Mouse (Mus musculus) gonadal fat pad, adult 2 months (tissue): ENCODE results near the gene Ipo4. TPM values are rescaled to one million over a fixed set of nuclear protein-coding genes. Genes with fewer than 3 reads are reported as not detected.

Experiments
- DNase-seq: peaks from one replicate; pipeline ENCODE4 v3.0.0-alpha.2; 2012; ENCODE audit warnings: low read depth
- polyA plus RNA-seq: library from polyadenylated mRNA; depleted of rRNA; stranded (reverse); fragments of >200 nt; gene quantifications from 2 replicates; pipeline ENCODE4 v1.2.3, GENCODE M21; 2012

The Ipo4 gene
- polyA plus RNA-seq, 1 experiment = 112 TPM

DNA sequence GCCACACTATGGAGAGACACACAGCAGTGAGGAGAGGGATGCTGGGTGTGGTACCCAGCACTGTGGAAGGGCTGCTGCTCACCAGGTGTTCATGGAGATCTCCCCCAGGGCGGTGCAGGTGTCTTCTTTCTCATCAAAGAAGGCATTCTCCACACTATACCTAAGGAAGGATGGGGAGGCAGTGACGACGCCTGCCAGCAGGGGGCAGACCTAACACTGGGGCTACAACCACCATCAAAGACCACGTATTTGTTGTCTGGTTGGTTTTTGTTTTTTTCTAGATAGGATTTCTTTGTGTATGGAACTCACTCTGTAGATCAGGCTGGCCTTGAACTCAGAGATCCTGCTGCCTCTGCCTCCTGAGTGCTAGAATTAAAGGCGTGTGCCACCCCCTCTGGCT, 6.4 kb downstream of the Ipo4 start:
- no peak for DNase-seq

DNA sequence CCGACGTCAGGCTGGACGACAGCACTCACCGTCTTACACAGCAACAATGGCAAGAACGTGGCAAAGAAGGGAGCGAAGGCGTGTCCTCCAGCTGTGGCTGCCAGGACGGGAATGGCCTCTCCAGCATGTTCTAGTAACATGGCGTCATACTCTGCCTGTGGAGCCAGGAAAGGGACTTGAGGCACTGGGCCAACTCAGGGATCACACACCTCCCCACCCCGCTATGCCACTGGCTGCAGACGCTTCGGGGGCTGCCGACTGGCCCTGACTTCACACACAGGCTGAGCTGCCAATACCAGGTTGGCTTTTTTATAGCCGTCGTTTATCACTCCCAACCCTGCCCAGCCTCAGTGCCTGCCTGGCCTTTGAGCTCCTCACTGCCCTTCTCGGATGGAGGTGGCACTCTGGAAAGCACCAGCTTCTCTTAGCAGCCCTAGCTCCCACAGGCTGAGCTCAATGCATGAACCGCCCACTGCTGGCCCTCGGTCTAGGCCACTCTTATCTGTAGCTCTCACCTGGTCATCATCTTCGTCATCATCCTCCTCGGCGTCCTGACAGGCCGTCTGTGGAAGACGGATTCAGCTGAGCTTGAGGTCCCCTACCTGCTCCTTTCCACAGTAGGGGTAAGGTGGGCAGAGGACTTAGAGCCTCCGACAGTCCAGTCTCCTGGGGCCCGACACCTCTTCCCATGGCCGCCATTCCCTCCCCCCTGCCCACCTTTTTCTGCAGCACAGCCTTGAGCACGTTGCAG, 7.5 kb downstream of the Ipo4 start:
- DNase-seq = no peak

DNA sequence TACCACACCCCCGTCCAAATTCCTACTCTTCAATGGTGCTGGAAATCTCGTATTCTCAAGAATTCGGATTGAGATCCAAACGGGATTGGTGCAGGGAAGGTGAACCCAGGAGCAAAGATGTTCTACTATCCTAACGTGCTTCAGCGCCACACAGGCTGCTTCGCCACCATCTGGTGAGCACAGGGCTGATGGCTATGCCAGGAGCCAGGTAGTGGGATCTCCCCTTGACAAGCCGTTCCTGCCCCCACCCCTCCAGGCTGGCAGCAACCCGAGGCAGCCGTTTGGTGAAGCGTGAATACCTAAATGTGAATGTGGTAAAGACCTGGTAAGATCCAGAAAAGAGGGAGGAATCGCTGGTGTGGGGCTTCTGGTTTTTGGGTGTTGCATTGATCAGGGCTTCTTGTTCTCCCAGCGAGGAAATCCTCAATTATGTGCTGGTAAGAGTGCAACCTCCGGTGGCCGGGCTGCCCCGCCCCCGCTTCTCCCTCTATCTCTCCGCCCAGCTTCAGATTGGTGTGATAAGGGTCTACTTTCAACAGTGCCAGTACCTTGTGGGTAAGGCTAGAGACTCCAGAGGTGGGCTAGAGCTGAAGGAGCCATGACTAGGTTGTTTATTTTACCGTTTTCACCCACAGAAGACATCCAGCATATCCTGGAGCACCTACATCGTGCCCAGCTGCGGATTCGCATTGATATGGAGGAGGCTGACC, 17.1 kb downstream of the Ipo4 start:
- no peak for DNase-seq

GRCm38 (mm10) chr14:55617822-55618221, 17.9 kb downstream of the Ipo4 start, which contains the start of gene Rec8:
Gene Rec8, plus strand, starts transcription at chr14:55618037.
- no peak for DNase-seq

DNA sequence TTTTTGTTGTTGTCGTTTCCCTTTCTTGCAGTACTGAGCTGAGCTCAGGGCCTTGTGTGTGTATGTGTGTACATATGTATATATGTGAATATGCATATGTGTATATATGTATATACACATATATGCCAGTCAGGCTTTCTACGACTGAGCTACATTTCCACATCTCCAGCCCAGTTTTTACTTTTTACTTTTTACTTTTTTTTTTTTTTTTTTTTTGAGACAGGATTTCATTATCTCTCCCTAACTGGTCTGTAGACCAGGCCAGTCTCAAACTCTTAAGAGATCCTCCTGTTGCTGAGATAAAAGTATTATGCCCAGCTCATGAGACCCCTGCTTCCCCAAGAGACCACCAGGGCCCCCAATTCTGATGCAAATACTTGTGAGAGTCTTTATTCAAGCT, 18.9 kb downstream of the Ipo4 start:
- no peak for DNase-seq

- no peak for DNase-seq
Measured at GRCm38 (mm10) chr14:55615876-55616275, 19.9 kb downstream of the Ipo4 start.

GRCm38 (mm10) chr14:55614565-55615178, 21.1 kb downstream of the Ipo4 start:
- no peak for DNase-seq

DNA sequence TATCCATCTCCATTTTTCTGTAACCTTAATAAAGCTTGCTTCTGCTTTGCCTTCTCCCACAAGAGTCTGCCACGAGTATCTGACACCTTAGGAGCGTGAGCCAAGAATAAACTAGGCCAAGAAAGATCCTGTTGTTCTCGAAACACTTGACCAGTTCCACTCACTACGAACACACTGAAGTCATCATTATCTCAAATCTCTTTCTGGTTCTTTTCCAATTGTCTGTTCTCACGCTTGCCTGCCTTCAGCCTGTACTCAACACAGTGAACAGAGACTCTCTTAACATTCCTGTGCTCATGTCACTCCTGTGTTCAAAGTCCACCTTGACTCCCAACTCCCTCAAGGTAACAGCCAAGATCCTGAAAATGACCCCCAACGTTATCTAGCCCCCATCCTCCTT, 22.4 kb downstream of the Ipo4 start:
- DNase-seq = no peak

- DNase-seq = no peak
Measured at GRCm38 (mm10) chr14:55608339-55608738, 27.4 kb downstream of the Ipo4 start.

DNA sequence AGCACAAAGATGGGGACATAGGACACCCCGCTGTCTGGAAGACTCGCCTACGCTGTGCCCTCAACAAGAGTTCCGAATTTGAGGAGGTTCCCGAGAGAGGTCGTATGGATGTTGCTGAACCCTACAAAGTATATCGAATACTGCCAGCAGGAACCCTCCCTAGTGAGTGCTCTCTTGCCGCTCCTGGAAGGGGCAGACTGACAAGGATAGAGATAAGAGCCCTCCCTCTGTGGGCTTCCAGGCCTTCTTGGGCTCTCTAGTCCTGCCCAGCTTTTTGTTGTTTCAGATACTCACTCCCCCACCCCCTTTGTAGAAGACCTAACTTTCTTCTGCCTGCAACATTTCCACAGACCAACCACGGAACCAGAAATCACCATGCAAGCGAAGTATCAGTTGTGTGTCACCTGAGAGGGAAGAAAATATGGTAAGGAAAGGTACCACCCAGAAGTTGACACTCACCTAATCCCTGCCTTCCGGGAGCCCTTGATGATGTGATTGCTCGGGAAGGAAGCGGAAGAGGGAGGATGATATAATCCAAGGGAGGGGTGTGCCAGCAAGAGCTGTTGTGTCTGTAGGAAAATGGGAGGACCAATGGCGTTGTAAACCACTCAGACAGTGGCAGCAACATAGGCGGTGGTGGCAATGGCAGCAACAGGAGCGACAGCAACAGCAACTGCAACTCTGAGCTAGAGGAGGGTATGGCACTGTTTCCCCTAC, 29.9 kb downstream of the Ipo4 start:
- no peak for DNase-seq

DNA sequence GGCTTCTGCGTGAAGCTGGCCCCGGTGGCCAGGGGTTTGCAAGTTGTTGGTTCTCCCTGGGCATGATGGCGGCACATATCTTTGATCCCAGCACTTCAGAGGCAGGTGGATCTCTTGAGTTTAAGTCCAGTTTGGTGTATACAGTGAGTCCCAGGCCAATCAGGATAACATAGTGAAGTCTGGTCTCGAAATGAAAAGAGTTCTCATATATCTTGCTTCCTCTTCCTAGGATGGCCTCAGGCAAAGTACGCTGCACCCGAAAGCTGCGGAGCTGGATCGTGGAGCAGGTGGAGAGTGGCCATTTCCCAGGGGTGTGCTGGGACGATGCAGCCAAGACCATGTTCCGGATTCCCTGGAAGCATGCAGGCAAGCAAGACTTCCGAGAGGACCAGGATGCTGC, 30.9 kb downstream of the Ipo4 start:
- no peak for DNase-seq

DNA sequence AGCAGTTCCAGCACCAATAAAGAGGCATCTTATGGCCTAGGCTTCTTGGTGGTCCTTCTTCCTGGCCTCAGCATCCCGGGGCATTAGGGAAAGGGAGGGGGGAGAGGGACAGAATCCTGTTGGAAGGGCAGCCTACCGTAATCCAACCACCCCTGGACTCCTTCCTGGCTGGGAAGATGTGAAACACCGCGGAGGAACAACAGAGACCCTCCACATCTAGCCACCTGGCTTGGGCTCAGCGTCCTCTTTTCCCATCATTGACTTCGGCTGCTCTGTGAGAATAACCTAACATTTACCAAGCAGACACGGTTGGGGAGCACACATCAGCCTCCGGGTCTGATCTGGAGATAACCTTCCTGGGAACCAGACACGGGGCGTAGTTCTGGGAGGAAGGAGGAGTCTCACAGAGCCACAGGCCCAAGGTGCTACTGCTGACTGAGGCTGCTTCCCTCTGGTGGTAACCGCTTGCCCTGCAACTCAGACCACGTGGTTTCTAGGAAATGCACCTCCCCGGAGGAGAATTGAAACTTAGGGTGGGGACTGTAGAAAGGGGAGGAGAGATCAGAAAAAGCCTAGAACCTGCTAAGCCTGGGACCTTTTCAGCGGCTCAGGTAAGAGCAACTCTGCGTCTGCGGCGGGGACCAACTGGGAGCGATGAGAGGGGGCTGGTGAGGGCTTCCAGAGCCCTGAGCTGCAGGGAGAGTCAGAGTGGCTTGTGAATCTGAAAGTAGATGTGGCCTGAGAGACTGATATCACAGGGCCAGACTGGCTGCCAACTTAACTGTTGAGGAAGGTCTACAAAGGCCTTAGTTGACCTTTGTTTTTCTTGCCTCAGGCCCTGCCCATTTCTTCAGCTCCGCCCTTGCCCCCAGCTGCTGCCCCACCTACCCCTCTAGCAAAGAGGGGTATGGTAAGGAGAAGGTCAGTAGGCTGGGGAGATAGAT, 31.9 kb downstream of the Ipo4 start:
- DNase-seq = peak; percentile 65

GRCm38 (mm10) chr14:55603271-55603632, 32.5 kb downstream of the Ipo4 start, which contains the start of gene Irf9:
Gene Irf9, plus strand, starts transcription at chr14:55603571.
- DNase-seq = no peak

- DNase-seq = no peak
Measured at GRCm38 (mm10) chr14:55598521-55599390, 37.0 kb downstream of the Ipo4 start.

- no peak for DNase-seq
Measured at GRCm38 (mm10) chr14:55596036-55596690, 39.6 kb downstream of the Ipo4 start.

- DNase-seq = no peak
Measured at GRCm38 (mm10) chr14:55592226-55592625, 43.5 kb downstream of the Ipo4 start.

DNA sequence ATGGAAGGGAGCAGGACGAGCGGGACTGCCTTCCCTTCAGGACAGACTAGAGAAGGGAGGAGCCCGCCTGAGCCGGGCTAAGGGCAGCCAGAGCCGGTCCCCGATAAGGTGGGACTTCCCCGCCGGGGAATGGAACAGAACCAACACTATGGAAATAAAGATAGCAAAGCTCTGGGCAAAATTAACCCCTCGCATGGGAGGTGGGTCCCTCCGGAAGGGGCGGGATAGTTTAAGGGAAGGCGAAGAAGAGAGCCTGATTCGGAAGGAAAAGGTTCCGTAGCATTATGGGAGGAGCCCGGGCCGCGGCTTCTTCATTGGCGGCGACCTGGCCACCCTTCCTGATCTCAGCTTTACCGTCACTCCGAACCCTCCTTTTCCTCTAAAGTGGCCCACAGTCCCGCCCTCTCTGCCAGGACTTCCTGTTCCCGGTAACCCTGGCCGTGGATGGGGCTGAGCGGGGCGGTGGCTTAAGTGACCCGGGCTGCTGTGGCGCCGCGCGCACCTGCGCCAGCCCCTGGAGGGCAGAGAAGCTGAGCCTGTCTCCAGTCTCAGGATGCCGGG, 44.3 kb downstream of the Ipo4 start, which contains the start of gene Rnf31:
Gene Rnf31, plus strand, starts transcription at position 378 of the 561 bp plus-strand sequence.
- peak; percentile 57 for DNase-seq

DNA sequence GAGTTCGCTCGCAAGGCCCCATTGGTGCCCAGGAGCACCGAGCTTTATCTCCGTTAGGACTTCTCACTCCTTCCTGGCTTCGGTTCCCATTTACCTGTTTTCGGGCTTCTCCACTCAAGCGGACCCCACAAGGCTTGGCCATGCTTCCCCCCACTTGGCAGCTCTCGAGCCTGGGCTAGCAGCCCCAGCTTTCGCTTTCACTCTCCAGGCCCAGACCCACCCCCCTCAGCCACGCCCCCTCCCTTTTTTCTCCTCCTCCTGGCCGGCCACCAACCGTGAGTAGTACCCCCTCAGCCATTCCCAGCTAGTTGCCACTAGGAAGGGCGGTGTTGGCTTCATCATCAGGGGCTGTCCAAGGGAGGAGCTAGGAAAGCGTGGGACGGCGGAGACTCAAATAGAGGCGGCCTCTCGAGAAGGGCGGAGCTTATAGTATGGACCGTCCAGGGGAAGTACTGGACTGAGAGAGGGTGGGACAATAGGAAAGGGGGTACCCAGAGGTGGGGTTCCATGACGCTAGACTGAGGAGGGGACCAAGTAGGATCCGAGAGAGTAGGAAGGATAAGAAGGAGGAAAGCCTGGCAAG, 44.9 kb downstream of the Ipo4 start, which contains the start of gene Psme2:
Gene Psme2, minus strand, starts transcription at position 366 of the 583 bp plus-strand sequence.
- DNase-seq = peak; percentile 87
